ENCODE assay signal across 27 mouse cellular contexts in the genomic region with DNA sequence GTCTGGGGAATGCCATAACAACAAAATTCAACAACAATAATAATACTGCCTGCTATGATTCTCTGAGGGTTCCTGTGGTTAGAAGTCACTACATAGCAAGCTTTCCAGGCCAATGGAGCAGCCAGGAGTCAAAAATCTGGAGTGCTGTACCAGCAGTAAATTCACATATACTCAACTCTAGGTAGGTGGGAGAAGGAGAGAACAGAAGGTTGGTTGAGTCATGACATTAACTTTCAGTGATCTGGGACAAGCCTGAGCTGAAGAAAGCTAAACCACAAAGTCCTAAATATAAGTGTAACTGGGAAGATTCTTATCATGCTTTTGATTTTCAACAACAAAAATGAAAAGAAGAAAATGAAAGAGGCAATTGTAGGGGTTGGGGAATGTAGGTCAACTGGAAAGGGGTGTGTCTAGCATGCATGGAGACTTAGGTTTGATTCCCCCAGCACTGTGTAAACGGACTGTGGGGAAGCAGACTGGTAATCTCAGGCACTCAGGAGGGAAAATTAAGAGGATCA.
DNase-seq lines count a peak whose midpoint lies in the region; TF ChIP-seq lines count a peak whose summit lies in the region.
"Had no signal": no experiment of that assay in that cellular context is flagged by ENCODE, and none has a peak within 500 bp of the region (broad histone marks: within the 10 kb centered on the region; RNA-seq: fewer than 3 reads in every experiment).

No protein-coding gene starts in this region.

- intact Hi-C loops in left cerebral cortex, adult 2 months (cut with DNase I): no loop called here

- peak overlapping the region; percentile 19; the same call in 1 of the 2 replicates for H3K27ac ChIP-seq in left cerebral cortex, adult 2 months
- H3K27ac ChIP-seq: gastrocnemius, adult 2 months; hindbrain, embryonic 12.5 days; hindbrain, postnatal 0 days; intestine, embryonic 15.5 days; liver, embryonic 14.5 days; midbrain, embryonic 10.5 days; midbrain, embryonic 15.5 days had no signal

- DNase-seq in left cerebral cortex, adult 2 months (ENCODE audit: extremely low spot score in 1 of 2, low spot score in 2 of 2): no peak
- DNase-seq in left cerebral cortex, adult 9 months (ENCODE audit: low spot score in 2 of 2): no peak
- peak; percentile 29 for DNase-seq in thymus, postnatal 14 days
- no peak for DNase-seq in thymus, postnatal 4 days
- peak; percentile 81 for DNase-seq in Muller cell, postnatal 12 days (ENCODE audit: inconsistent ontology term)
- peak; percentile 73 for DNase-seq in fibroblast of lung, adult 2 months (ENCODE audit: low read depth)
- DNase-seq in cerebellum, adult 11-12 months: no peak
- DNase-seq in layer of hippocampus, adult 18-20 months (ENCODE audit: low spot score in 2 of 2): no peak
- DNase-seq: adrenal gland, adult 8-10 months; cerebellum, adult 18-20 months; cerebellum, postnatal 10 days; gastrocnemius, adult 2 months; gastrocnemius, postnatal 36 days; heart, adult 18-20 months; heart, postnatal 36 days; kidney, adult 2 months; kidney, postnatal 36 days; layer of hippocampus, postnatal 36 days; liver; lung, adult 2 months; lung, postnatal 10 days had no signal

- no peak overlapping the region for H3K4me3 ChIP-seq in left cerebral cortex, adult 2 months
- H3K4me3 ChIP-seq: gastrocnemius, adult 2 months; hindbrain, embryonic 12.5 days; intestine, embryonic 15.5 days; midbrain, embryonic 10.5 days; midbrain, embryonic 15.5 days had no signal

- no peak for TF ChIP-seq CTCF in left cerebral cortex, adult 2 months (IDR thresholded peaks at IDR 0.05)

Comparison
In these comparisons a context has a peak if more than half of its experiments do, and no peak if none do; other contexts are left out.
1. DNase-seq: peak in thymus, postnatal 14 days (single experiment), Muller cell, postnatal 12 days (single experiment) and fibroblast of lung, adult 2 months (single experiment); none in left cerebral cortex, adult 2 months (0 of 2), left cerebral cortex, adult 9 months (0 of 2), thymus, postnatal 4 days (single experiment), cerebellum, adult 11-12 months (single experiment) and layer of hippocampus, adult 18-20 months (0 of 2).